Mouse (Mus musculus): ENCODE data around the gene Zfp365. TPM values are rescaled to one million over a fixed set of nuclear protein-coding genes. Genes with fewer than 3 reads are reported as not detected.

Zfp365 gene
- total and polyA plus RNA-seq, 2 experiments: not detected

GRCm38 (mm10) chr10:67911447-67912336, 770 bp downstream of the Zfp365 start:
- H3K4me3 ChIP-seq (ENCODE audit: insufficient read depth, low read depth, low read length): peak overlapping the region; percentile 38; the same call in 1 of the 2 replicates
- H3K27me3 ChIP-seq (ENCODE audit: control insufficient read depth, insufficient read depth, low read length): peaks cover 6% of the 10 kb centered on the region; the same call in 1 of the 2 replicates
- H3K9ac ChIP-seq (ENCODE audit: low read depth, low read length): no peak overlapping the region
- 23% methylated on average over 33 of the region's 33 CpGs for WGBS
- no peaks in the 10 kb centered on the region for H3K36me3 ChIP-seq (ENCODE audit: control insufficient read depth, insufficient read depth, low read length)
- no peak for DNase-seq (ENCODE audit: extremely low read depth, low read depth, low spot score)
- H3K27ac ChIP-seq (replicated peaks; ENCODE audit: insufficient read depth, low read depth, low read length): no peak overlapping the region
- H3K4me1 ChIP-seq (ENCODE audit: control insufficient read depth, insufficient read depth, low read length): no peaks in the 10 kb centered on the region
- TF ChIP-seq POLR2A (IDR thresholded peaks at IDR 0.05; ENCODE audit: extremely low read depth, insufficient read depth, low read length): no peak
- no peak for TF ChIP-seq CTCF (IDR thresholded peaks at IDR 0.05; ENCODE audit: low read depth, low read length)
- no peaks in the 10 kb centered on the region for H3K79me2 ChIP-seq (ENCODE audit: control insufficient read depth, insufficient read depth, low read length)

- DNase-seq (ENCODE audit: extremely low read depth, low read depth, low spot score): no peak
- no peak overlapping the region for H3K9ac ChIP-seq (ENCODE audit: low read depth, low read length)
- H3K27me3 ChIP-seq (ENCODE audit: control insufficient read depth, insufficient read depth, low read length): peaks cover 6% of the 10 kb centered on the region; the same call in 1 of the 2 replicates
- WGBS: 99% methylated on average over 4 of the region's 4 CpGs
- no peak overlapping the region for H3K27ac ChIP-seq (replicated peaks; ENCODE audit: insufficient read depth, low read depth, low read length)
- no peaks in the 10 kb centered on the region for H3K79me2 ChIP-seq (ENCODE audit: control insufficient read depth, insufficient read depth, low read length)
- no peaks in the 10 kb centered on the region for H3K4me1 ChIP-seq (ENCODE audit: control insufficient read depth, insufficient read depth, low read length)
- no peaks in the 10 kb centered on the region for H3K36me3 ChIP-seq (ENCODE audit: control insufficient read depth, insufficient read depth, low read length)
- TF ChIP-seq CTCF (IDR thresholded peaks at IDR 0.05; ENCODE audit: low read depth, low read length) (no peak), POLR2A (IDR thresholded peaks at IDR 0.05; ENCODE audit: extremely low read depth, insufficient read depth, low read length) (no peak)
- no peak overlapping the region for H3K4me3 ChIP-seq (ENCODE audit: insufficient read depth, low read depth, low read length)
Observed at GRCm38 (mm10) chr10:67907931-67908330, 4.5 kb downstream of the Zfp365 start.

GRCm38 (mm10) chr10:67906926-67907325, 5.5 kb downstream of the Zfp365 start:
- Histone ChIP-seq H3K27me3 (ENCODE audit: control insufficient read depth, insufficient read depth, low read length) (peaks cover under 1% of the 10 kb centered on the region; the same call in 1 of the 2 replicates), H3K36me3 (ENCODE audit: control insufficient read depth, insufficient read depth, low read length) (no peaks in the 10 kb centered on the region), H3K9ac (ENCODE audit: low read depth, low read length) (no peak overlapping the region), H3K27ac (replicated peaks; ENCODE audit: insufficient read depth, low read depth, low read length) (no peak overlapping the region), H3K79me2 (ENCODE audit: control insufficient read depth, insufficient read depth, low read length) (no peaks in the 10 kb centered on the region), H3K4me1 (ENCODE audit: control insufficient read depth, insufficient read depth, low read length) (no peaks in the 10 kb centered on the region), H3K4me3 (ENCODE audit: insufficient read depth, low read depth, low read length) (no peak overlapping the region)
- no peak for DNase-seq (ENCODE audit: extremely low read depth, low read depth, low spot score)
- 97% methylated on average over 2 of the region's 2 CpGs for WGBS
- no peak for TF ChIP-seq CTCF (IDR thresholded peaks at IDR 0.05; ENCODE audit: low read depth, low read length)
- TF ChIP-seq POLR2A (IDR thresholded peaks at IDR 0.05; ENCODE audit: extremely low read depth, insufficient read depth, low read length): no peak

GRCm38 (mm10) chr10:67906063-67906462, 6.4 kb downstream of the Zfp365 start:
- H3K27me3 ChIP-seq (ENCODE audit: control insufficient read depth, insufficient read depth, low read length): no peaks in the 10 kb centered on the region
- no peak overlapping the region for H3K4me3 ChIP-seq (ENCODE audit: insufficient read depth, low read depth, low read length)
- no peak for DNase-seq (ENCODE audit: extremely low read depth, low read depth, low spot score)
- no peak overlapping the region for H3K9ac ChIP-seq (ENCODE audit: low read depth, low read length)
- TF ChIP-seq CTCF (IDR thresholded peaks at IDR 0.05; ENCODE audit: low read depth, low read length): no peak
- TF ChIP-seq POLR2A (IDR thresholded peaks at IDR 0.05; ENCODE audit: extremely low read depth, insufficient read depth, low read length): no peak
- no peaks in the 10 kb centered on the region for H3K36me3 ChIP-seq (ENCODE audit: control insufficient read depth, insufficient read depth, low read length)
- WGBS: 76% methylated on average over 4 of the region's 4 CpGs
- no peak overlapping the region for H3K27ac ChIP-seq (replicated peaks; ENCODE audit: insufficient read depth, low read depth, low read length)
- no peaks in the 10 kb centered on the region for H3K79me2 ChIP-seq (ENCODE audit: control insufficient read depth, insufficient read depth, low read length)
- no peaks in the 10 kb centered on the region for H3K4me1 ChIP-seq (ENCODE audit: control insufficient read depth, insufficient read depth, low read length)

GRCm38 (mm10) chr10:67903387-67903786, 9.1 kb downstream of the Zfp365 start:
- Histone ChIP-seq H3K27me3 (ENCODE audit: control insufficient read depth, insufficient read depth, low read length) (no peaks in the 10 kb centered on the region), H3K9ac (ENCODE audit: low read depth, low read length) (no peak overlapping the region), H3K36me3 (ENCODE audit: control insufficient read depth, insufficient read depth, low read length) (no peaks in the 10 kb centered on the region), H3K79me2 (ENCODE audit: control insufficient read depth, insufficient read depth, low read length) (no peaks in the 10 kb centered on the region), H3K4me3 (ENCODE audit: insufficient read depth, low read depth, low read length) (no peak overlapping the region), H3K4me1 (ENCODE audit: control insufficient read depth, insufficient read depth, low read length) (no peaks in the 10 kb centered on the region), H3K27ac (replicated peaks; ENCODE audit: insufficient read depth, low read depth, low read length) (no peak overlapping the region)
- WGBS: 84% methylated on average over 7 of the region's 7 CpGs
- DNase-seq (ENCODE audit: extremely low read depth, low read depth, low spot score): no peak
- no peak for TF ChIP-seq CTCF (IDR thresholded peaks at IDR 0.05; ENCODE audit: low read depth, low read length)
- TF ChIP-seq POLR2A (IDR thresholded peaks at IDR 0.05; ENCODE audit: extremely low read depth, insufficient read depth, low read length): no peak

- TF ChIP-seq CTCF (IDR thresholded peaks at IDR 0.05; ENCODE audit: low read depth, low read length) (no peak), POLR2A (IDR thresholded peaks at IDR 0.05; ENCODE audit: extremely low read depth, insufficient read depth, low read length) (no peak)
- Histone ChIP-seq H3K4me1 (ENCODE audit: control insufficient read depth, insufficient read depth, low read length) (no peaks in the 10 kb centered on the region), H3K79me2 (ENCODE audit: control insufficient read depth, insufficient read depth, low read length) (no peaks in the 10 kb centered on the region), H3K9ac (ENCODE audit: low read depth, low read length) (no peak overlapping the region), H3K4me3 (ENCODE audit: insufficient read depth, low read depth, low read length) (no peak overlapping the region), H3K27ac (replicated peaks; ENCODE audit: insufficient read depth, low read depth, low read length) (no peak overlapping the region), H3K27me3 (ENCODE audit: control insufficient read depth, insufficient read depth, low read length) (no peaks in the 10 kb centered on the region), H3K36me3 (ENCODE audit: control insufficient read depth, insufficient read depth, low read length) (no peaks in the 10 kb centered on the region)
- DNase-seq (ENCODE audit: extremely low read depth, low read depth, low spot score): no peak
- WGBS: 42% methylated on average over 5 of the region's 5 CpGs
Observed at GRCm38 (mm10) chr10:67901179-67901578, 11.3 kb downstream of the Zfp365 start.

Data from liver, adult 2 months (tissue).